Mouse (Mus musculus): ENCODE data around the gene Lrrc9.

GRCm38 (mm10) chr12:72461191-72461893, 19.7 kb downstream of the Lrrc9 start:
- no peak for TF ChIP-seq POLR2A (IDR thresholded peaks at IDR 0.05; ENCODE audit: insufficient read depth, low read depth, low read length)
- no peak for TF ChIP-seq CTCF (IDR thresholded peaks at IDR 0.05; ENCODE audit: insufficient read depth, low read depth, low read length)
